Mouse (Mus musculus) heart, adult 2 months (tissue): ENCODE measurements at regions not wholly inside any gene's neighbourhood (a gene's known extent, or its start where the extent isn't known, plus 50 kb on each side); places are given as distances from the start of the nearest gene placed in this dataset.

Source experiments
- DNase-seq, 2 experiments: peaks; one replicate each; pipeline ENCODE4 v3.0.0; 2021
- H3K27ac ChIP-seq: fragments of 200-600 bp; 2 replicates; pipeline ENCODE4 v1.8.1; 2022
- H3K27me3 ChIP-seq: fragments of 200-500 bp; 2 replicates; pipeline ENCODE4 v1.6.1; 2012; ENCODE audit warnings: mild to moderate bottlenecking, low read length, inconsistent platforms, mixed read lengths; ENCODE audit not compliant: control insufficient read depth, insufficient read depth
- H3K36me3 ChIP-seq: fragments of 200-500 bp; 2 replicates; pipeline ENCODE4 v1.6.1; 2012; ENCODE audit warnings: low read length, inconsistent platforms; ENCODE audit not compliant: control insufficient read depth, insufficient read depth
- H3K4me1 ChIP-seq: fragments of 200-500 bp; 2 replicates; pipeline ENCODE4 v1.6.1; 2011; ENCODE audit warnings: low read length; ENCODE audit not compliant: control insufficient read depth, insufficient read depth
- H3K4me3 ChIP-seq: fragments of 200-600 bp; 2 replicates; pipeline ENCODE4 v1.8.1; 2022
- H3K79me2 ChIP-seq: fragments of 200-500 bp; replicated peaks from 2 replicates; pipeline ENCODE4 v1.6.1; 2012; ENCODE audit warnings: mild to moderate bottlenecking, inconsistent platforms, low read length, moderate library complexity, mixed read lengths; ENCODE audit not compliant: control insufficient read depth, insufficient read depth
- H3K9ac ChIP-seq: fragments of 200-500 bp; 2 replicates; pipeline ENCODE4 v1.6.1; 2012; ENCODE audit warnings: low read depth, mild to moderate bottlenecking, control low read depth, inconsistent platforms, low read length, mixed read lengths
- CTCF ChIP-seq: fragments of 200-600 bp; IDR thresholded peaks from 2 replicates; pipeline ENCODE4 v1.8.1; 2022; ENCODE audit warnings: antibody characterized with exemption, mild to moderate bottlenecking, moderate library complexity
- EP300 ChIP-seq: fragments of 200-500 bp; IDR thresholded peaks from 2 replicates; pipeline ENCODE4 v1.6.1; 2011; ENCODE audit warnings: low read depth, low read length, control low read depth; ENCODE audit not compliant: insufficient read depth
- POLR2A ChIP-seq: fragments of 200-500 bp; IDR thresholded peaks from 2 replicates; pipeline ENCODE4 v1.6.1; 2011; ENCODE audit warnings: mild to moderate bottlenecking, low read depth, low read length, control low read depth; ENCODE audit not compliant: insufficient read depth
- WGBS: fragments of 180-500 bp; shearing (Covaris S2); methylation state at CpG from one replicate; pipeline ENCODE4 v1.1.7; 2018; 5-methylcytosine and 5-hydroxymethylcytosine counted together
- intact Hi-C: fragments of 180-260 bp; cut with DNase I; formaldehyde crosslinking; loops from one replicate; pipeline ENCODE4 v1.15.1; 2025

GRCm38 (mm10) chr10:87804792-87805082 lies 53.3 kb upstream of the Igf1 start:
- intact Hi-C loops: no loop called here
- no peak overlapping the region for H3K27ac ChIP-seq
- TF ChIP-seq EP300 (no peak), CTCF (no peak), POLR2A (no peak)
- no peaks in the 10 kb centered on the region for H3K79me2 ChIP-seq
- H3K27me3 ChIP-seq: no peaks in the 10 kb centered on the region
- no peak for DNase-seq
- 93% methylated on average over 1 of the region's 1 CpGs for WGBS
- no peaks in the 10 kb centered on the region for H3K36me3 ChIP-seq
- no peak overlapping the region for H3K9ac ChIP-seq
- H3K4me3 ChIP-seq: no peak overlapping the region
- no peaks in the 10 kb centered on the region for H3K4me1 ChIP-seq
